Mouse (Mus musculus): ENCODE measurements around the gene Ankdd1a. TPM values are rescaled to one million over a fixed set of nuclear protein-coding genes. Genes with fewer than 3 reads are reported as not detected.

The Ankdd1a gene
- polyA plus RNA-seq, 1 experiment from 2014 or later, result not detected

DNA sequence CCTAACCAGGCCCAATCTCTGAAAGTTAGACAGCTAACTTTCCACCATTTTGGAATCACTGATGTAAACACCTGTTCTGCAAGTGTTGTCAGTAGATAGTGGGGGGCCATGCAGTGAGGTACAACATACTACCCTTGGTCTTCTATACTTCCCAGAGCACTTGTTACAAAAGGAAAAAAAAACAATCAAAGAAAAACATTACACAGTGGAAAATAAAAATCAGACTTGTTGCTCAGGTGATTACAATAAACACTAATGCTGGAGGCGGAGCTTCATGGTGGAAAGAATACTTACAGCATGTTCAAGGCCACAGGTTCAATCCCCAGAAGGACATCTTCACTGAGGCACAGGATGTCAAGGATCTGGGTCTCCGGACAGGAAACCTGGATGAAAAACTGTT lies 32.7 kb upstream of the Ankdd1a start:
- Histone ChIP-seq H3K4me1 (replicated peaks) (peaks cover 25% of the 10 kb centered on the region), H3K4me3 (replicated peaks) (no peak overlapping the region), H3K36me3 (no peaks in the 10 kb centered on the region), H3K27ac (no peak overlapping the region), H3K27me3 (replicated peaks) (no peaks in the 10 kb centered on the region), H3K9ac (no peak overlapping the region), H3K4me2 (replicated peaks) (no peak overlapping the region), H3K9me3 (no peaks in the 10 kb centered on the region)
- WGBS, result 92% methylated on average over 2 of the region's 2 CpGs
- ATAC-seq, result no peak

DNA sequence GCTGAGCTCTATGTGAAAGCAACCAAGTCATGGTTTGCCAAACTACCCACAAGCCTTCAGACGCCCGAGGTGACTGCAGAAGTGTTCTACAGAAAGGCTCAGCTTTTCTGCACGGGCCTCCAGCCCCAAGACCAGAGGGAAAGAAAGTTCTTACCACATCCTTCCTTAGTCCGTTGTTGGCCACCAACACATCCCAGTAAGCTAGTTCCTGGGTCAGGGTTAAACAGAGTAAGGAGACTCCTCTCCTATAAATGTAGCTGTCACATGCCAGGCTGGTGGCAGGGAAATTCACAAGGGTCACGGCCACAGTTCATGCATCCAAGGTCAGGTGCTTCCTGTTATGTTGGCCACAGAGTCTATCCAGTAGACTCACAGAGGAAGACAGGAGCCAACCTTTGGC lies 32.1 kb upstream of the Ankdd1a start:
- no peak overlapping the region for H3K4me3 ChIP-seq (replicated peaks)
- no peak for ATAC-seq

DNA sequence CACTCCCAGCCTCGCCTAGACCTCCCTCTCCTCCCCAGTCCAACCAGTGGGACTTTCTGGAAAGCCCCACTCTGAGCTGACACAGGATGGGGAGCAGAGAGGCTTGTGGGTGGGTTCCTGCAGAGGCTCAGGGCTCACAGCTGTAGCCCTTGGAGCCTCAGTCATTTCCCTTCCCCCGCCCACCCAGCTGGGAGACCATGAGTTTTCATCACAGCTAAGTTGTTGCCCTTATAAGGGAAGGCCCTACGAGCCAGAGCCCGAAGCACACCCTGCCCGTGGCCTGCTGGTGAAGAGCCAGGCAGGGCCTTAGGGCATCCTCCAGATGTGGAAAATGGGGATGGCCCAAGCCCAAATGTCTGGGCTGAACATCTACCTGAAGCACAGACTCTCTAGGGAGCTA lies 31.0 kb upstream of the Ankdd1a start:
- peak overlapping the region; percentile 97 for H3K27ac ChIP-seq
- H3K36me3 ChIP-seq, result no peaks in the 10 kb centered on the region
- no peak overlapping the region for H3K9ac ChIP-seq
- H3K9me3 ChIP-seq, result no peaks in the 10 kb centered on the region
- H3K4me2 ChIP-seq (replicated peaks), result no peak overlapping the region
- peak; percentile 90 for ATAC-seq
- 18% methylated on average over 5 of the region's 5 CpGs for WGBS
- no peaks in the 10 kb centered on the region for H3K27me3 ChIP-seq (replicated peaks)
- no peak overlapping the region for H3K4me3 ChIP-seq (replicated peaks)
- H3K4me1 ChIP-seq (replicated peaks), result peaks cover 25% of the 10 kb centered on the region

More for the DNA sequence above, 32.1 kb upstream of the Ankdd1a start:
- no peaks in the 10 kb centered on the region for H3K9me3 ChIP-seq
- no peaks in the 10 kb centered on the region for H3K27me3 ChIP-seq (replicated peaks)
- no peak overlapping the region for H3K27ac ChIP-seq
- H3K36me3 ChIP-seq, result no peaks in the 10 kb centered on the region
- peaks cover 25% of the 10 kb centered on the region for H3K4me1 ChIP-seq (replicated peaks)
- WGBS, result 79% methylated on average over 5 of the region's 5 CpGs
- H3K4me2 ChIP-seq (replicated peaks), result no peak overlapping the region
- no peak overlapping the region for H3K9ac ChIP-seq

DNA sequence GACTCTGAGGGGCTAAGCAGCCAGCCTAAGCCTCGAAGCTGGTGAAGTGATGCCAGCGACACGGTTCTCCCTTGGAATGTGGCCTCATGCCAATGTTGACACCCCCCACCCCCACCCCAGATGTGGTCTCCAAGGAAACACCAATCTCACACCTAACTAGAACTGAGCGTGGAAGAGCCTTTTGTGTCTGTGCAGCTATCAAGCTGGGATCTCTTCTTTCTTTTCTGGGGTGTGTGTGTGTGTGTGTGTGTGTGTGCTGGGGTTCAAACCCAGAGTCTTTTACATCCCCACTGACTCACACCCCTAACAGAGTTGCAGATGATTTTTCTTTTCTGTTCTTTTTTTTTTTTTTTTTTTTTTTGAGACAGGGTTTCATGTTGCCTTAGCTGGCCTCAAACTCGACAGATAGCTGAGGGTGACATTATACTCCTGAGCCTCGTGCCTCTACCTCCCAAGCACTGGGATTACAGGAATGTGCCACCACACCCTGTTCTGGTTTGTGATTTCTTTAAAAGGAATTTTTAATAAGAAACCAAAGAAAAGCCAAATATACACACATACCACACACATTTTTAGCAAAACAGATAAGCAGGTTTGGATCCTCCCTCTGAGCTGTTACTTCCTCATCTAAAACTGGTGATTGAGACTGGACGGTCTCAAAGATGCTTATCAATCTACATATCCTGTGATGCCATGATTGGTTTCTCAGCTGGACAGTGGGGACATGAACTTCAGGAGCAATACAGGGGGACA lies 30.3 kb upstream of the Ankdd1a start:
- Histone ChIP-seq H3K4me3 (replicated peaks) (no peak overlapping the region), H3K27ac (peak overlapping the region; percentile 97), H3K36me3 (no peaks in the 10 kb centered on the region), H3K9ac (no peak overlapping the region), H3K27me3 (replicated peaks) (no peaks in the 10 kb centered on the region), H3K9me3 (no peaks in the 10 kb centered on the region), H3K4me1 (replicated peaks) (peaks cover 22% of the 10 kb centered on the region), H3K4me2 (replicated peaks) (no peak overlapping the region)
- no peak for ATAC-seq
- 33% methylated on average over 7 of the region's 7 CpGs for WGBS

DNA sequence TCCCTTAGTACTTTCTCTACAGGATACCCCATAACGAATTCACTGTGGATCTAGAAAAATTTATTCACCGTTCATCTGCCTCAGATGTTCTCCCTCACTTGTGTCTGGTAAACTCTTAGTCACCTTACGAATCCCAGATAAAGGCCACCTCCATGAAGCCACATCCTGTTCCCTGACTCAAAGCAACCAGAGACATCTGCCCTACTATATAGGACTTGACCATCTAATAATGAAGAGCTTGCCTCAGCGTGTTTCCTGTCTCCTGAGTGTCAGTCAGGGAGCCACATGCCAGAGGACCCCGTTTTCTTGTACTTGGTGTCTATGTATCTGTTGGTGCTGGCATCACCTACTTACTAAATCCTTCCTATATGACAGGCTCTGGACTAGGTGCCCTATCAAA lies 29.6 kb upstream of the Ankdd1a start:
- Histone ChIP-seq H3K27ac (peak overlapping the region; percentile 97; the same call in 1 of the 2 replicates), H3K4me3 (replicated peaks) (no peak overlapping the region), H3K4me2 (replicated peaks) (no peak overlapping the region), H3K36me3 (no peaks in the 10 kb centered on the region), H3K9ac (no peak overlapping the region), H3K9me3 (no peaks in the 10 kb centered on the region), H3K27me3 (replicated peaks) (no peaks in the 10 kb centered on the region), H3K4me1 (replicated peaks) (peaks cover 18% of the 10 kb centered on the region)
- 82% methylated on average over 5 of the region's 5 CpGs for WGBS
- ATAC-seq, result no peak

DNA sequence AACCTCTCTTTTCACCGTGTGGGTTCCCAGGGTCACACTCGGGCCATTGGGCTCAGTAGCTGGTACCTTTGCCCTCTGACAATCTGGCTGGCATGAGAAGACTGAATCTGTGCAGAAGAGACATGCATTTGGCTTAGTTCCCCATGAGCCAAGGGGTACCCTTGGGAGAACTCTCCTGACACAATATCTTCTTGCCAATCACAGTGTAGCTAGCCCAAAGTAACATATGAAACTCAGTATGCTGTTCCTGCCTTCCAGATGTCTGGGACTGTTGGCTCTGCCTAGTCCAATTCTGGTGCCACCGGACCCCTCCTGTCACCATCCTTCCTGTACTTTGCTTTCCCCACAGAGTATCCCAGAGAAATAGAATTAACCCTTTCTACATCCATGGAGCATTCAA lies 29.1 kb upstream of the Ankdd1a start:
- peaks cover 13% of the 10 kb centered on the region for H3K4me1 ChIP-seq (replicated peaks)
- H3K27ac ChIP-seq, result no peak overlapping the region
- WGBS, result 83% methylated on average over 3 of the region's 3 CpGs

DNA sequence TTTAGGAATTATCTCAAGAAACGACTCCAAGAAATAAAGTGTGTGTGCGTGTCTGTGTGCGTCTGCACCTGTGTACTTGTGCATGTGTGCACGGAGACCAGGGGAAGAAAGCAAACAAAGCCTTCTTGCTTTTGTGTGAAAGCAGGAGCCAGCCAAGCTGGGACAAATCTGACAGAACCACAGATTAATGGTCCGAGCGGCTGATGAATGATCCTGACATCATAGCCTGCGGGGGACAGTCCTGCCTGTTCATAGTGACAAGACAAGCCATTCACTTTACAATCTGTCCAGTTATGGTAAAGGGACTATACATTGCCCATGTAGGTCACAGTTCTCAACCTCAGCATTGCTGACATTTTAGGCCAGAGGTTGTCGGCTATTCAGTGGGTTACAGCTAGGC lies 28.3 kb upstream of the Ankdd1a start:
- no peaks in the 10 kb centered on the region for H3K27me3 ChIP-seq (replicated peaks)
- H3K27ac ChIP-seq, result no peak overlapping the region
- peaks cover 12% of the 10 kb centered on the region for H3K4me1 ChIP-seq (replicated peaks)
- H3K36me3 ChIP-seq, result no peaks in the 10 kb centered on the region
- H3K4me2 ChIP-seq (replicated peaks), result no peak overlapping the region
- WGBS, result 84% methylated on average over 8 of the region's 8 CpGs
- H3K4me3 ChIP-seq (replicated peaks), result no peak overlapping the region
- H3K9ac ChIP-seq, result no peak overlapping the region; the same call in 1 of the 2 replicates
- ATAC-seq, result no peak
- no peaks in the 10 kb centered on the region for H3K9me3 ChIP-seq

More for the DNA sequence above, 29.1 kb upstream of the Ankdd1a start:
- Histone ChIP-seq H3K36me3 (no peaks in the 10 kb centered on the region), H3K4me2 (replicated peaks) (no peak overlapping the region), H3K4me3 (replicated peaks) (no peak overlapping the region), H3K27me3 (replicated peaks) (no peaks in the 10 kb centered on the region), H3K9me3 (no peaks in the 10 kb centered on the region), H3K9ac (no peak overlapping the region)
- no peak for ATAC-seq

DNA sequence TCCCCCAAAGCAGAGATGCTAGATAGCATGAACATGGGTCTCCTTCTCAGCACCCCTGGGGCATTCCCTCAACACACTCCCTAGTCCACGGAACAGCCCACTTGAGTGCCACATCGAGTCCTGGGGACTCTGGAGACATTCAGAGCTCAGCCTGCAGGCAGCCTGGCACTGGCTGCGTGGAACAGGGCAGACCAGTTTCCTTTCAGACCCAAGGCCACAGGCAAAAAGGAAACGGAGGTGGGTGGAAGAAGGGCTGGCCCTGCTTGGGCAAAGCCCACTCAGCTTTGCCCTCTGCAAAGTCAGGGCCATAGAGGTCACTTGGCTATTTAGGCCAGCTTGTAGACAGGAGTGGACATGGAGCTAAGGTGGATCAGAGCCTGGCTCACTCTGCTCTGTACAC lies 27.9 kb upstream of the Ankdd1a start:
- WGBS, result 64% methylated on average over 4 of the region's 4 CpGs
- no peak for ATAC-seq
- Histone ChIP-seq H3K4me1 (replicated peaks) (peaks cover 12% of the 10 kb centered on the region), H3K9ac (0 out of 2 replicates have a peak overlapping the region, but pooled peaks have one; percentile 10), H3K4me2 (replicated peaks) (no peak overlapping the region), H3K27ac (no peak overlapping the region), H3K27me3 (replicated peaks) (no peaks in the 10 kb centered on the region), H3K4me3 (replicated peaks) (no peak overlapping the region), H3K9me3 (no peaks in the 10 kb centered on the region), H3K36me3 (no peaks in the 10 kb centered on the region)

DNA sequence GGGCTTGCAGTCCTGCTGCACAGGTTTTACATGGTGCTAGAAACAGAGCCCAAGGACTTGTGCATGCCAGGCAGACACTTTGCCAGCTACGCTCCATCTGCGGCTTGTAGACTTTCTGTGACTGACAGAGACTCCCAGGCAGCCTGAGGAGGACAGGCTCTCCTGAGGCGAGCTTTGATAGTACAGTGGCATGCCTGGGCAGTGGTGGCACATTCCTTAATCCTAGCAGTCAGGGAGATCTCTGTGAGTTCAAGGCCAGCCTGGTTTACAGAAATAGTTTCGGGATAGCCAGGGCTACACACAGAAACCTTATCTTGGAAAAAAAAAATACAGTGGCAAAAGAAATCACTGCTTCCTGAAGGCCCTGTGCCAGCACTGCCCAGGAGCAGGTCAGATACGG lies 27.1 kb upstream of the Ankdd1a start:
- no peaks in the 10 kb centered on the region for H3K27me3 ChIP-seq (replicated peaks)
- no peaks in the 10 kb centered on the region for H3K36me3 ChIP-seq
- peaks cover 12% of the 10 kb centered on the region for H3K4me1 ChIP-seq (replicated peaks)
- H3K4me3 ChIP-seq (replicated peaks), result no peak overlapping the region
- peak overlapping the region; percentile 46; the same call in 1 of the 2 replicates for H3K27ac ChIP-seq
- no peak for ATAC-seq
- 86% methylated on average over 5 of the region's 5 CpGs for WGBS
- H3K4me2 ChIP-seq (replicated peaks), result no peak overlapping the region
- H3K9me3 ChIP-seq, result no peaks in the 10 kb centered on the region
- H3K9ac ChIP-seq, result no peak overlapping the region

DNA sequence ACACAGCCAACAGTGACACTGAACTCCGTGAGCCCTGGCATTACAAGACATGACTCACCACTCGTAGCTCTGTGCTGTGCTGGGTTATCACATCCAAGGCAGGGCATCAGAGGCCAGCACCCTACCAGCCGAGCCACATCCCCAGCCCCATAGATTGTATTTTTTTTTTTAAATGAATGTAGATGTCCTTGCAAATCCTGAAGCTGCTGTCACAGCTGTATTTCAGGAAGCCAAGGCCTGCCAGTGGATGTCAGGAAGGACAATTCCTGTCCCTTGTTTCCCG lies 26.4 kb upstream of the Ankdd1a start:
- Histone ChIP-seq H3K4me2 (replicated peaks) (no peak overlapping the region), H3K4me3 (replicated peaks) (no peak overlapping the region), H3K9me3 (no peaks in the 10 kb centered on the region), H3K27ac (peak overlapping the region; percentile 46; the same call in 1 of the 2 replicates), H3K9ac (no peak overlapping the region), H3K27me3 (replicated peaks) (no peaks in the 10 kb centered on the region), H3K4me1 (replicated peaks) (peaks cover 16% of the 10 kb centered on the region), H3K36me3 (no peaks in the 10 kb centered on the region)
- no peak for ATAC-seq
- WGBS, result 53% methylated on average over 4 of the region's 4 CpGs

DNA sequence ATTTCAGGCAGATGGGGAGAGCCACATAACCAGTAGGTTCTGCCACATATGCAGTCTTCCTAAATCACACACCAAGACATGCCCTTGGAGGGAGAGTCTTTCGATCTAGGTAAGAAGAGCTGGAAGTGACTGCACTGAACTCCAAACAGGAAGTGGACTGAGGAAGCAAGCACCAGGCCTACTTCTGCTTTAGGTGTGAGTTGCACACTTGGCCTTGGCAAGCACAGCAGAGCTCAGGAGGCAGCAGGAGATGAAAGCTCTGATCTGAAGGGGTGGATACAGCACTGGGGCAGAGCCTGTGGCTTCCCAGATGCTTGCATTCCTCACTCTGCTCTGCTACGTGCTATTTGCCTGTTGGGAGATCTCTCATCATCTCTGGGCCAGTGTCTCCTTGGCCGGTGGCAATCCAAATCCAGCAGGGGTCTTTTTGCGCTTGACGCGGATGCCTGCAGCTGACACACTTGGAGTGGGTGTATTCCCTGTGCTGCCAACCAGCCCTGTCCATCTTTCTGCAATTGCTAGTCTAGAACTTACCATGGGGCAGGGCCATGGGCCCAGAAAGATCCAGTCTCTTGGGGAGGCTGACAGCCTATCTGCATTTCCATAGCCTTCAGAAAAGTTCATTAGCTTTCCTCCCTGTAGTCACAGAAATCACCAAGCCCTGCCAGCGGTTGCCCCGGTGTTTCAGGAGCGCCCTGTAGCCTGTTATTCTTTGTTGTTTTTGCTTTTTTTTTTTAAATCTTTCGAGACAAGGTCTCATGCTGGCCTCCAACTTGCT lies 25.8 kb upstream of the Ankdd1a start:
- Histone ChIP-seq H3K9me3 (no peaks in the 10 kb centered on the region), H3K4me3 (replicated peaks) (no peak overlapping the region), H3K4me2 (replicated peaks) (no peak overlapping the region), H3K4me1 (replicated peaks) (peaks cover 13% of the 10 kb centered on the region), H3K27me3 (replicated peaks) (no peaks in the 10 kb centered on the region), H3K27ac (0 out of 2 replicates have a peak overlapping the region, but pooled peaks have one; percentile 46), H3K36me3 (no peaks in the 10 kb centered on the region), H3K9ac (no peak overlapping the region)
- WGBS, result 72% methylated on average over 10 of the region's 10 CpGs
- no peak for ATAC-seq

DNA sequence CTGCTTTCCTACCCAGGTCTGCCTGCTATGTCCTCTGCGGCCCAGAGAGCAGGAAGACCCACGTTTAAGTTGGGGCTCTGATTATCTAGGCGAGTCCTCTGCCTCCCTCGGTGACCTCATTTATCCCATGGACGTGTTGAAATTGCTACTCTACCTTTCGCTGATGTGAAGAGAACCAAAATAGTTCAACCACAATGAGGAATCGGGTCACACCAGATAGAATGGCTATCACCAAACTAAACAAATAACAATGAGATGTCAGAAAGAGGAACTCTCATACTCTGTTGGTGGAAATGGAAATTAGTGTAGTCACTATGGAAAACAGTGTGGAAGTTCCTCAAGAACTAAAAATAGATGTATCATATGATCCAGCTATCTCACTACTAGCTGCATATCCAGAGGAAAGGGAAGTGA lies 22.1 kb upstream of the Ankdd1a start:
- Histone ChIP-seq H3K27ac (peak overlapping the region; percentile 45; the same call in 1 of the 2 replicates), H3K4me3 (replicated peaks) (no peak overlapping the region), H3K27me3 (replicated peaks) (no peaks in the 10 kb centered on the region), H3K4me2 (replicated peaks) (no peak overlapping the region), H3K9me3 (no peaks in the 10 kb centered on the region), H3K9ac (no peak overlapping the region), H3K4me1 (replicated peaks) (peaks cover 10% of the 10 kb centered on the region), H3K36me3 (no peaks in the 10 kb centered on the region)
- ATAC-seq, result no peak; the same call in 1 of the 2 replicates
- 73% methylated on average over 7 of the region's 7 CpGs for WGBS
